Mouse (Mus musculus) erythroblast, embryonic 14.5 days (primary cell): ENCODE measurements around the gene Sox6.

Experiments
- GATA1 ChIP-seq: IDR thresholded peaks from 2 replicates; pipeline ENCODE4 v1.6.1; 2012; ENCODE audit warnings: low read length, inconsistent platforms, mixed read lengths
- TAL1 ChIP-seq: IDR thresholded peaks from 3 replicates; pipeline ENCODE4 v1.6.1; 2012; ENCODE audit warnings: low read length, inconsistent platforms, mixed read lengths

- TF ChIP-seq TAL1 = no peak
- TF ChIP-seq GATA1 = no peak
Measured at GRCm38 (mm10) chr7:115936908-115937307, 101.7 kb downstream of the Sox6 start.
